Mouse (Mus musculus): ENCODE measurements around the gene Fam169b. TPM values are rescaled to one million over a fixed set of nuclear protein-coding genes. Genes with fewer than 3 reads are reported as not detected.
"Not testable (repeated sequence)": the region's sequence is repeated elsewhere in the genome, so short reads cannot be mapped to it uniquely, and the experiment has no call there.

Fam169b gene
- polyA plus RNA-seq, 1 experiment from 2014 or later = 0.40 TPM

DNA sequence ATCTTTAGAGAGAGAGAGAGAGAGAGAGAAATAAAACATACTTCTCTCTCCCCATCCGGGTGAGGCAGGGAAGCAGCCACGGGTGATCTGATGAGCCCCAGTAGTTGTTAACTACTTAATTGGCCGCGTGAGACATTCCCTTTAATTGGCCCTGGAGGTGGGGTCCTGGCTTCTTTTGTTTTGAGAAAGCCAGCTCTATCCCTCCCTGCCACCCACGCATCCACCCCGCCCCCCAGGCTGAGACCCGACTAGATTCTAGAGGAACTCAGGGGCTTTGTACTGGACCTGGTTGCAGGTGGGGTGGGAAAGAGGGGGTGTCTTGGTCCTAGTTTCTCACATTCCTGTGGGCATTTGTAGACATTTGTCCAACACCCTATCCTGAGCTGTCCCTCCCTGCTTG is 8.2 kb upstream of the Fam169b start:
- no peak for ATAC-seq (ENCODE audit: insufficient read depth, low FRiP score, low read depth)
- 43% methylated on average over 7 of the region's 7 CpGs for WGBS

DNA sequence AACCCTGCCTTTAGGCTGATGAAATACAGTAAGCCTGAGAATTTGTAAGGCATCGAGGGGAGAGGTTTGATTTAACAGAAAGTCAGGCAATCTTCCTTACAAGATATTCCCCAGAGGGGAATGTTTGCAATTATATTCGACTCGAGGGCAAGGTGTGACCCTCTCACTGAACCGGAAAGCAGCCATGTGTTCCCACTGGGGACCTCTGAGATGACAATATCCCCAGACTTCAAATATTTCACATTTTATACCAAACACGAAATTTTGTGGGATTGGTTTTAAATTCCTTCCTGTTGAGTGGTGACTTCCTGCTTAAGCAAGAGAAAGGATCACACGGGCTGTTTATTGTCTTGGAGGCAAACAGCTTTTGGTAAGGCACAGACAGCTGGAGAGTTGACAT is 6.9 kb upstream of the Fam169b start:
- 12% methylated on average over 6 of the region's 6 CpGs for WGBS
- Histone ChIP-seq H3K4me1 (peaks cover 19% of the 10 kb centered on the region; the same call in 1 of the 2 replicates), H3K4me2 (no peak overlapping the region), H3K9me3 (no peaks in the 10 kb centered on the region), H3K9ac (no peak overlapping the region), H3K4me3 (replicated peaks) (no peak overlapping the region), H3K27ac (no peak overlapping the region), H3K36me3 (no peaks in the 10 kb centered on the region), H3K27me3 (replicated peaks) (0 out of 2 replicates have a peak, but pooled peaks cover 9% of the 10 kb centered on the region)
- no peak for ATAC-seq (ENCODE audit: insufficient read depth, low FRiP score, low read depth)

More for the DNA sequence above, 8.2 kb upstream of the Fam169b start:
- H3K4me1 ChIP-seq = peaks cover 19% of the 10 kb centered on the region; the same call in 1 of the 2 replicates
- no peak overlapping the region for H3K4me2 ChIP-seq
- no peak overlapping the region for H3K4me3 ChIP-seq (replicated peaks)
- no peak overlapping the region for H3K9ac ChIP-seq
- H3K36me3 ChIP-seq = no peaks in the 10 kb centered on the region
- H3K27me3 ChIP-seq (replicated peaks) = 0 out of 2 replicates have a peak, but pooled peaks cover 9% of the 10 kb centered on the region
- H3K9me3 ChIP-seq = no peaks in the 10 kb centered on the region
- H3K27ac ChIP-seq = no peak overlapping the region

DNA sequence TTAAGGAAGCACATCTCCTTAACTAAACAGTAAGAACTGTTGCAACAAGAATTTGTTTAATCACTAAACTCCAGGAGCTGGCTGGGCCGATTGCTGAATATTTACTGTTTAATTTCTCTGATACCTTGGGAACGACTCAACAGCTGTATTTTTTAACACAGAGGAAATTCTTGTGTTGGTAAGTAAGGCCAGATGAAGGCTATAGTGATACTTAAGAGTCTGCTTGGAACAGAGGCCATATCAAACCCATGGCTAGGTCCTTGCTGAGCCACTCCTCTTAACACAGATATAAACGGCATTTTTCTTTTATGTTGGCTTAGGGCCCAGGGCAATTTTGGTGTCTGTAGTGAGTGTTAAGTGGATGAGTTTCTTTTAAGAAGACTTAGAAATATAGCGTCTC is 3.1 kb upstream of the Fam169b start:
- 26% methylated on average over 4 of the region's 4 CpGs for WGBS
- Histone ChIP-seq H3K4me1 (peaks cover 7% of the 10 kb centered on the region; the same call in 1 of the 2 replicates), H3K27me3 (replicated peaks) (0 out of 2 replicates have a peak, but pooled peaks cover 5% of the 10 kb centered on the region), H3K9ac (no peak overlapping the region), H3K4me2 (no peak overlapping the region), H3K4me3 (replicated peaks) (no peak overlapping the region), H3K27ac (no peak overlapping the region), H3K36me3 (no peaks in the 10 kb centered on the region), H3K9me3 (no peaks in the 10 kb centered on the region)
- ATAC-seq (ENCODE audit: insufficient read depth, low FRiP score, low read depth) = no peak

DNA sequence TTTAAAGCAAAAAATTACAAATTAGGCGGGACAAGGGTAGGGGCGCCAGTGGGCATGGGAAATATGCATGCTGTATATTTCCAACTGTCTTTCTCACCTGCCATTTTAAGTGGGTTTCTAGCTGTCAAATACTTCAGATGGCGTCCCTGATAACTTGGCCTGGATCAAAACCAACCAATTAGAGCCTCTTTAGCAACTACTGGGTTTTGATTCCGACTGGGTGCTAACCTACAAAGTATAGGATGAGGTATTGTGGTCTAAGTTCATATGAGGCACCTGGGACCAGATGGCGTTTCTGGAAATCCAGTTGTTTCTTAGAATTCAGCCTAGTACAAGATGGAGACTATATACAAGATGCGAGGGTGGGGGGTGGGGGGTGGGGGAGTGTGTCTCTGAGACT is 1.8 kb upstream of the Fam169b start:
- Histone ChIP-seq H3K4me1 (peaks cover 12% of the 10 kb centered on the region), H3K9me3 (no peaks in the 10 kb centered on the region), H3K9ac (no peak overlapping the region), H3K4me3 (replicated peaks) (no peak overlapping the region), H3K4me2 (no peak overlapping the region), H3K27me3 (replicated peaks) (0 out of 2 replicates have a peak, but pooled peaks cover 3% of the 10 kb centered on the region), H3K36me3 (no peaks in the 10 kb centered on the region), H3K27ac (no peak overlapping the region)
- WGBS = 91% methylated on average over 6 of the region's 6 CpGs
- ATAC-seq (ENCODE audit: insufficient read depth, low FRiP score, low read depth) = no peak

DNA sequence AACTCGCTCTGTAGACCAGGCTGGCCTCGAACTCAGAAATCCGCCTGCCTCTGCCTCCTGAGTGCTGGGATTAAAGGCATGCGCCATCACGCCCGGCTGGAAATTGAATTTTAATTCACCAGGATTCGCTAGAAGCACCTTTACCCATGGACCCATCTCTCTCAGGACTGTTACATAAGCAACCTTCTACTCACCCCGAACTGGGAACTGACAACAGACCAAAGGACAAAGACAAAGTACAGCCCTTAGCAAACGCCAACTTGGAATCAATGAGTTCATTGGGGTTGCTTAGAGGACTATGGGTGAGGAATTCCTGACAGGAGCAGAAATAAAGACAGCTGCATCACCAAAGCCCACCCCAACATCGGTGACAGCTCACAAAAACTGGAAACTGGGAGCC is 1.0 kb upstream of the Fam169b start:
- Histone ChIP-seq H3K4me2 (no peak overlapping the region), H3K4me3 (replicated peaks) (no peak overlapping the region), H3K9ac (no peak overlapping the region), H3K27ac (no peak overlapping the region), H3K27me3 (replicated peaks) (0 out of 2 replicates have a peak, but pooled peaks cover 3% of the 10 kb centered on the region), H3K36me3 (no peaks in the 10 kb centered on the region), H3K4me1 (peaks cover 8% of the 10 kb centered on the region), H3K9me3 (no peaks in the 10 kb centered on the region)
- no peak for ATAC-seq (ENCODE audit: insufficient read depth, low FRiP score, low read depth)
- 85% methylated on average over 10 of the region's 10 CpGs for WGBS

DNA sequence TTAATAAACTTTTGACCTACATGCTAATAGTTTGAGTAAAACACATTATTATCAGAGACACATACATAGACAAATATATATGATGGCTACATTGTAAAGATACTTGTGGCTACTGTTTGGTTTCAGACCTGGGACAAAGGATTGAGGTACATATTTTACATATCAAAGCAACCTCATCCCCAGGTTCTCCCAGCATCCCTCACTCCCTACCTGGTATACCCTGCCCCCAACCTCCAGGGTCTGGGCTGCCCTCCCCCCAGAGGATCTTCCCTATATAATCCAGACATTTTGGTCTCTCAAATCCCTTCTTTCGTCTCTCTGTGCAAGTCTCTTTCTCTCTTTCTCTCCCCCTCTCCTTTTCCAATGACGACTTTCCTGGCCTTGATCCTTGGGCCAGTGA is 579 bp downstream of the Fam169b start:
- no peaks in the 10 kb centered on the region for H3K36me3 ChIP-seq
- WGBS = 67% methylated on average over 2 of the region's 2 CpGs
- peaks cover 8% of the 10 kb centered on the region for H3K4me1 ChIP-seq
- no peak overlapping the region for H3K27ac ChIP-seq
- 0 out of 2 replicates have a peak, but pooled peaks cover 3% of the 10 kb centered on the region for H3K27me3 ChIP-seq (replicated peaks)
- H3K4me3 ChIP-seq (replicated peaks) = no peak overlapping the region
- no peaks in the 10 kb centered on the region for H3K9me3 ChIP-seq
- no peak overlapping the region for H3K4me2 ChIP-seq
- ATAC-seq (ENCODE audit: insufficient read depth, low FRiP score, low read depth) = no peak
- no peak overlapping the region for H3K9ac ChIP-seq

DNA sequence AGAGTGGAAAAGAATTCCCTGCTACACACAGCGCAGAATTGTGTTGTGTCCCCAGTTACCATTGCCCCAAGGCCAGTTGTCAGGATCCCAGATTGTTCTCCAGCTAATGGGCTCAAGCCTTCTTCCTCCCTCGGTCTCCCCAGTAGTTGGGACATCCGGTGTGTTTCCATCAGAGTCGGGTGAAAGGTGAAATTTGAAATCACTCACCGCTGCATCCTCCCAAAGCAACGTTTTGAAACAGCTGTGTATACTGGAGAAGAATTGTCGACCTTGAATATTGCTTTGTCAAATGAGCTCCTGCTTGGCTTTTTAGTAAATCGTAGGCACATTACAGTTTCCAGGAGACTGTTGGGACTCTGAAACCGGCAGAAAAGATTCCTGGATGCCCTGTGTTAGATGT is 1.3 kb downstream of the Fam169b start:
- Histone ChIP-seq H3K4me2 (no peak overlapping the region), H3K4me1 (peaks cover 8% of the 10 kb centered on the region), H3K9me3 (no peaks in the 10 kb centered on the region), H3K27me3 (replicated peaks) (0 out of 2 replicates have a peak, but pooled peaks cover 3% of the 10 kb centered on the region), H3K36me3 (no peaks in the 10 kb centered on the region), H3K4me3 (replicated peaks) (no peak overlapping the region), H3K27ac (no peak overlapping the region), H3K9ac (no peak overlapping the region)
- ATAC-seq (ENCODE audit: insufficient read depth, low FRiP score, low read depth) = no peak
- 60% methylated on average over 9 of the region's 9 CpGs for WGBS

DNA sequence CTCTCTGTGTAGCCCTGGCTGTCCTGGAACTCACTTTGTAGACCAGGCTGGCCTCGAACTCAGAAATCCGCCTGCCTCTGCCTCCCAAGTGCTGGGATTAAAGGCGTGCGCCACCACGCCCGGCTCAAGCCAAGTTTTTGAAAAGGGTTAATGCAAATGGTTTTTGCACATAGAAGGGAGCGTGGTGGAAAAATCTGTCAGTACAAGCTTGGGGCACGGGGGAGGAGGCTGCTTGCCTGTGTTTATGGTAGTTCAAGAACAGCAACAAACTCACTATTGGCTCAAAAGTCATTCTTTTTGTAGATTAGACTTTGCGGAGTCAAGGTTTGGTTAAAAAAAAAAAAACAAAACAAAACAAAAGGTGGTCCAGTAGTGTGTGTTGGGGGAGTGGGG is 1.8 kb downstream of the Fam169b start:
- not testable (repeated sequence) for H3K27me3 ChIP-seq (replicated peaks); H3K27ac ChIP-seq; H3K9ac ChIP-seq; H3K36me3 ChIP-seq; H3K4me1 ChIP-seq; ATAC-seq (ENCODE audit: insufficient read depth, low FRiP score, low read depth); H3K9me3 ChIP-seq
- Histone ChIP-seq H3K4me3 (replicated peaks) (peak overlapping the region; percentile 37), H3K4me2 (peak overlapping the region; percentile 87)
- 51% methylated on average over 9 of the region's 9 CpGs for WGBS

DNA sequence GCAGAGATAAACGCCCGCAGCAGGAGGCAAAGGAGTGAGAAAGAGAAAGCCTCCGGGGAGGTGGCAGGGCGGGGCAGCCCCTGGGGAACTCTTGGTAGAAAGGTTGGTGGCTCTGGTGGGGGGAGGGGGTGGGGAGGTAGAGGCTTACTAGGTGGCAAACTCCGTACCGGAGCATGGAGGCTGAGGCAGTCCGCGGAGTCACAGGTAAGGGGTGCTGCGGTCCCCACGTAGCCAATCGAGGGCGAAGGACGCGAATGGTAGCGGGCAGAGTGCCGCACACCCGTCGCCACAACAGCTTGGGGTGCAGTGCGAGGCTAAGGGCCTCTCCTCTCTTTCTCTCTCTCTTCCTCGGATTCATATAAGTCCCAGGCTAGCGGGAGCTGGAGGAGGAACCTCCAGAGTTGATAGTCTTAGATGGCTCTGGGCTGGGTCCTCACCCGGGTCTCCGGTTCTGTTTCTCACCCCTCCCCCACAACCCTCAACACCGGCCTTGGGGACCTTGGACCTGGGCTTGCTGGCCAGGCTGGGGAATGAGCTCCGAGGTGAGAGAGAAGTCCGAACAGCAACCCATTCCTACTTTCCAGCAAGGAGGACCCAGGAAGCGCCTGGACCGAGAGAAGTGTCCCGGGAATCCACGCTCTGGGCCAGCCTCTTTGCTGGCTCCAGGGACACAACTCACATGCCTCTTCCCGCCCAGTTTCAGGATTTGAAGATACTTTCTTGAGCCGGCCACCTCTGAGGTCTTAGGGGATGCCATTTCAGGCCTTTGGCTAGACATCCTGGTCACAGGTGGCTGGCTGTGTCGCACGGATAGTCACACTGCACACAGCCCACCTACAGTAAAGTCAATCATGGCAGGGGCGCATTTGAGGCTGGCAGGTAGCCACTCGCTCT is 2.4 kb downstream of the Fam169b start:
- 0 out of 2 replicates have a peak, but pooled peaks have one; percentile 31 for ATAC-seq (ENCODE audit: insufficient read depth, low FRiP score, low read depth)
- Histone ChIP-seq H3K27me3 (replicated peaks) (0 out of 2 replicates have a peak, but pooled peaks cover 3% of the 10 kb centered on the region), H3K4me1 (peaks cover 8% of the 10 kb centered on the region), H3K27ac (no peak overlapping the region), H3K4me3 (replicated peaks) (peak overlapping the region; percentile 37), H3K4me2 (peak overlapping the region; percentile 87), H3K9ac (0 out of 2 replicates have a peak overlapping the region, but pooled peaks have one; percentile 10), H3K9me3 (no peaks in the 10 kb centered on the region), H3K36me3 (no peaks in the 10 kb centered on the region)
- WGBS = 8% methylated on average over 36 of the region's 36 CpGs

DNA sequence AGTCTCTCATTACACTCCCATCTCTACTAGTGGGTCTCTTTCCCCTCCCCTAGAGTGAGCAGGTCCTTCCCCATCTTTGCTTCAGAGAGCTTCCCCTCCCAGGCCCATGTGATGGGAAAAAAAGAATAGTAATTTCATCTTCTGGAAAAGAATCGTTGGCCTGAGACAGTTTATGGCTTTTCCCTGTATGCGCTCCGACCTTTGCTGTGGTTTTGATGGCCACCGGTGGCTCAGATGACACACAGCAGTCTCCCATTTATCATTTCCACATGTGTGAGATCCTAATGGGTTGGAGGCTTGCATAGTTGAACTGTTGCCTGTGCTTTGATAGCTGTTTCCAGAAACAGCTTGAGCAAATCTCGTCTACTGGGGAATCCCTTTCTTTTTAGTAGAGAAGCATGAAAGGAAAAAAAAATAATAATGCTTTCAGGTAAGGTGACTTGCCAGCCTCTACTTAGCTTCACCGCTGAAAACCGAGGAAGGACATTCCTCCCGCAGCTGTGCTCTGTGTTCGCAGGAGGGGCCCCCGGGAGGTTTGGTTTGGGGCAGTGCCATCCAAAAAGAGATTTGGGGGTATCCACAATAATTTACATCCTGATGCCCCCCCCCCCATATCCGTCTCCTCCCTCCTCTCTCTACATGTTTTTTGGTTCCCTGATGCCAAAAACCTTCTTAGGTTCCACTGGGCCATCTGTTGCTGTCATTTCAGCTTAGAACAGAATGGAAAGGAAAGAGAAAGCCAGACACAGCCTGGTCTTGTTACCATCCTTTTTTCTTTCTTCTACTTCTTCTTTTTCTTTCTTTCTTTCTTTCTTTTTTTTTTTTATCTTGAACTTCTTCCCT is 3.6 kb downstream of the Fam169b start:
- no peaks in the 10 kb centered on the region for H3K36me3 ChIP-seq
- ATAC-seq (ENCODE audit: insufficient read depth, low FRiP score, low read depth) = no peak
- H3K9ac ChIP-seq = no peak overlapping the region
- WGBS = 38% methylated on average over 11 of the region's 11 CpGs
- peaks cover 8% of the 10 kb centered on the region for H3K4me1 ChIP-seq
- H3K9me3 ChIP-seq = no peaks in the 10 kb centered on the region
- H3K4me2 ChIP-seq = no peak overlapping the region
- H3K4me3 ChIP-seq (replicated peaks) = no peak overlapping the region
- H3K27ac ChIP-seq = no peak overlapping the region
- H3K27me3 ChIP-seq (replicated peaks) = 0 out of 2 replicates have a peak, but pooled peaks cover 3% of the 10 kb centered on the region

DNA sequence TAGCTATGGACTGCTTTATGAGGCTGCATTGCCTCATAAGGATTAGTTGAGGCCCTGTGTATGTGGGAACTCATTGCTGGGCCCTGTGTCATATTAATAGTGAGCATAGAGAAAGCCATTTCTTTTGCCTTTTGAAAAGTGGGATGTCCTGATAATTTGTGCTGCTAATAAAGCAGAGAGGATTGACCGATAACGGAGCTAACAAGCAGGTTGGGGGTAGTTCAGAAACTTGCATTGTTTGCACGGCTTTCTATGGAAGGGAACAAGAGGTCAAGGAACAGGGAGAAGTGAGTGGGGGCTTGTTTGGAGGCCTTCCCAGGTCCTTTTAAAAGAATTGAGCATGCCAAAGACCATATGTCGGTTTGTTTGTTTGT is 4.2 kb downstream of the Fam169b start:
- no peak overlapping the region for H3K4me3 ChIP-seq (replicated peaks)
- no peak overlapping the region for H3K27ac ChIP-seq
- no peak overlapping the region for H3K4me2 ChIP-seq
- ATAC-seq (ENCODE audit: insufficient read depth, low FRiP score, low read depth) = no peak
- peaks cover 8% of the 10 kb centered on the region for H3K4me1 ChIP-seq
- no peak overlapping the region for H3K9ac ChIP-seq
- no peaks in the 10 kb centered on the region for H3K36me3 ChIP-seq
- 0 out of 2 replicates have a peak, but pooled peaks cover 3% of the 10 kb centered on the region for H3K27me3 ChIP-seq (replicated peaks)
- WGBS = 64% methylated on average over 4 of the region's 4 CpGs
- no peaks in the 10 kb centered on the region for H3K9me3 ChIP-seq
